Mouse (Mus musculus) embryonic fibroblast, embryonic 13.5 days (primary cell): ENCODE data around the gene Fsd1.

Source experiments
- CTCF ChIP-seq: IDR thresholded peaks from 2 replicates; pipeline ENCODE4 v1.5.1; 2011; ENCODE audit warnings: mild to moderate bottlenecking, control low read depth, low read length, moderate library complexity, borderline replicate concordance; ENCODE audit not compliant: insufficient read depth
- POLR2A ChIP-seq: IDR thresholded peaks from 2 replicates; pipeline ENCODE4 v1.6.1; 2011; ENCODE audit warnings: low read depth, mild to moderate bottlenecking, control low read depth, low read length, moderate library complexity

DNA sequence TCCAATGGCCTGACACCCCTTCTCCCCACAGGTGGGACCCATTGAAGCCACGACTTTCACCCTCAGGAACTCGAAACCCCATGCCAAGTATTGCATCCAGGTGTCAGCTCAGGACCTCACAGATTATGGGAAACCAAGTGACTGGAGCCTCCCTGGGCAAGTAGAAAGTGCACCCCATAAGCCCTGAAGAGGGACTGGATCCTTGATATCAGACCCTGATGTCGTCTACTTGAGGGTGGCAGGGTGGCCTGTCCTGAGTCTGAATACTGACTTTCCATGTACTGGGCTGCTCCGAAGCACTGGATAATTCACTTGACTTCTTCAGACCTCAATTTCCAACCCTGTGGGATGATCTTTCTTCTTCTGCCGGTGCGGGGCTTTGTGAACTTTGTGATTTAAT lies 29.7 kb upstream of the Fsd1 start:
- no peak for TF ChIP-seq POLR2A
- TF ChIP-seq CTCF, result no peak
